Mouse (Mus musculus) hindbrain, embryonic 13.5 days (tissue): ENCODE results near the gene Rapgef5. TPM values are rescaled to one million over a fixed set of nuclear protein-coding genes. Genes with fewer than 3 reads are reported as not detected.

Experiments used
- ATAC-seq: fragments of 200-750 bp; cut with Nextera tagmentation; 2 replicates; pipeline ENCODE4 v1.8.0; 2017; ENCODE audit warnings: moderate TSS enrichment; ENCODE audit not compliant: low FRiP score
- H3K27ac ChIP-seq: fragments of 300-500 bp; sonication (generic); 2 replicates; pipeline ENCODE4 v1.5.1; 2015; ENCODE audit warnings: inconsistent platforms, mild to moderate bottlenecking, moderate library complexity
- H3K27me3 ChIP-seq: fragments of 300-500 bp; sonication (generic); 2 replicates; pipeline ENCODE4 v1.6.1; 2015; ENCODE audit warnings: mild to moderate bottlenecking, inconsistent platforms
- H3K36me3 ChIP-seq: fragments of 300-500 bp; sonication (generic); 2 replicates; pipeline ENCODE4 v1.6.1; 2015; ENCODE audit warnings: mild to moderate bottlenecking, inconsistent platforms
- H3K4me1 ChIP-seq: fragments of 300-500 bp; sonication (generic); replicated peaks from 2 replicates; pipeline ENCODE4 v1.6.1; 2015; ENCODE audit warnings: inconsistent platforms
- H3K4me2 ChIP-seq: fragments of 300-500 bp; sonication (generic); 2 replicates; pipeline ENCODE4 v1.6.1; 2015; ENCODE audit warnings: inconsistent platforms, mild to moderate bottlenecking, moderate library complexity
- H3K4me3 ChIP-seq: fragments of 300-500 bp; sonication (generic); 2 replicates; pipeline ENCODE4 v1.5.1; 2015; ENCODE audit warnings: mild to moderate bottlenecking, inconsistent platforms
- H3K9ac ChIP-seq: fragments of 300-500 bp; sonication (generic); 2 replicates; pipeline ENCODE4 v1.6.1; 2015; ENCODE audit warnings: mild to moderate bottlenecking, inconsistent platforms
- H3K9me3 ChIP-seq: fragments of 300-500 bp; sonication (generic); 2 replicates; pipeline ENCODE4 v1.6.1; 2016; ENCODE audit warnings: inconsistent platforms
- WGBS: fragments of 180-500 bp; shearing (Covaris S2); methylation state at CpG from one replicate; pipeline ENCODE4 v1.1.7; 2015; 5-methylcytosine and 5-hydroxymethylcytosine counted together
- polyA plus RNA-seq: library from polyadenylated mRNA; unstranded; fragments of >200 nt; fragmentation: Nextera tagmentation; extraction: Ambion mirVana; gene quantifications from 2 replicates; pipeline ENCODE4 v1.2.1, GENCODE M21; 2015

Rapgef5 gene
- polyA plus RNA-seq, 1 experiment from 2014 or later = 52.4 TPM

DNA sequence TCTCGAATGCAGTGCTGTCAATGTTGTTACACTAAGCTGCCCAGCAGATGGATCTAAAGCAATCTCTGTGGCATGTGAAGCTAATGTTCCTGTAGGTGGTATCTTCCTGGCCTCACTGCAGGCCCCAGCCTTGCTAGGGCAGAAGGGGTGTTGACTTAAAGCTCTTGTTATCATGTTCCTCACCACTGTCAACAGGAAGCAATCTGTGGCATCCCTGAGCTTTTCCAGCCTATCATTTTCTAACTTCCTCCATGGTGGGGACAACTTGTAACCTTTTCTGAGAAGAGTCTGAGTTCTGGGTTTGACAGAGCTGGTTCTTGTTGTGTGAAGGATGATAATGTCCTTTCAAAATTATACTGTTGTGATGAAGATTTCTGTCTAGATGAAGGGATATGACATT, 115.9 kb downstream of the Rapgef5 start:
- H3K27me3 ChIP-seq = no peaks in the 10 kb centered on the region
- no peaks in the 10 kb centered on the region for H3K36me3 ChIP-seq
- 60% methylated on average over 1 of the region's 1 CpGs for WGBS
- H3K4me2 ChIP-seq = no peak overlapping the region
- no peak overlapping the region for H3K9ac ChIP-seq
- H3K27ac ChIP-seq = no peak overlapping the region
- peaks cover 18% of the 10 kb centered on the region for H3K4me1 ChIP-seq
- H3K4me3 ChIP-seq = no peak overlapping the region
- no peak for ATAC-seq
- no peaks in the 10 kb centered on the region for H3K9me3 ChIP-seq

DNA sequence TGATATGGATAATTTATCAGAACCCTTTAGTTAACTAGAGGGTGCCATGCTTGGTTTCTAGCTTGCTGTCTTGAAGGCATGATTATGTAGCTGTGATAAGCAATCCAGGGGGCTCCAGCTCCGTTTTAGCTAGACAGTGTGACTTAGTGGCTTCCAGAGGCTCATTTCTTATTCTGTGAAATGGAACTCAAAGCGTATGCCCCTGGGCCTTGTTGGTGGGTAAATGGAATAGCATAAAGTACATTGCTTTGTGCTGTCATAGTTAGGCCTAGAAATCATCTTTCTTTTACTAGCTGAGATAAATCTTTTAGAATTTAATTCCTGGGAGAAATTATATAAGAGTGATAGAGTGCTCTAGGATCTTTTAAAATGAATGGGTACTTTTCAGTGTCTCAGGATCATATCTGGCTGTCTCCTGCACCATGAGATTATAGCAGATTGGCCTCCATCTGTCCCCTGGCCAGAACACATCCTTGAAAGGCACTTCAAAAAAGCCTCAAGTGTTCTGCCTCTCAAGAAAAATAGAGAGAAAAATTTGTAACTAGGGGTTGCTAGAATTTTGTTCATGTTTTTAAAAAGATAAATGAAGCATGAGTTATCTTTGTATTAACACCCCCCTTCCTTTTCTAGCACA, 120.0 kb downstream of the Rapgef5 start:
- H3K36me3 ChIP-seq = no peaks in the 10 kb centered on the region
- WGBS = 46% methylated on average over 2 of the region's 2 CpGs
- H3K4me2 ChIP-seq = no peak overlapping the region
- H3K27me3 ChIP-seq = no peaks in the 10 kb centered on the region
- H3K27ac ChIP-seq = peak overlapping the region; percentile 62
- ATAC-seq = no peak
- no peaks in the 10 kb centered on the region for H3K9me3 ChIP-seq
- no peak overlapping the region for H3K4me3 ChIP-seq
- H3K4me1 ChIP-seq = peaks cover 11% of the 10 kb centered on the region
- no peak overlapping the region for H3K9ac ChIP-seq

DNA sequence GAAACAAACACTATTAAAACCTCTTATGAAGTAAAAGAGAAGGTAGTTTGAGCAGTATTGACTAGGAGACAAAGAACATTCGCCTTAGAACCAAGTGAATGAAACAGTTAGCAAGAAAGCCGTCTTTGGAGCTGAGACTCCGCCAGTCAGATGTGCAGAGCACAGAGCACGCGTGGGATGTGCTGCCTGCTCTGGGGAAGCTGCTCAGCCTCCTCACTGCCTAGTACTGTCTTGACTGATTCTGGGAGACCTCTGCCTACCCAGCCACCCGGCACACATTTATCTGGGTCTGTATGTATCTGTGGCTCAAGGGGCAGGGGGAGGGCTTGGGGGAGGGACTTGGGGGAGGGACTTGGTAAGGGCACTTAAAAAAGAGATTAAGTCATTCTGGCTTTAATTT, 120.7 kb downstream of the Rapgef5 start:
- 67% methylated on average over 6 of the region's 6 CpGs for WGBS
- peaks cover 11% of the 10 kb centered on the region for H3K4me1 ChIP-seq
- peak overlapping the region; percentile 66 for H3K27ac ChIP-seq
- H3K4me2 ChIP-seq = no peak overlapping the region
- ATAC-seq = no peak
- H3K27me3 ChIP-seq = no peaks in the 10 kb centered on the region
- no peaks in the 10 kb centered on the region for H3K36me3 ChIP-seq
- no peak overlapping the region for H3K9ac ChIP-seq
- no peaks in the 10 kb centered on the region for H3K9me3 ChIP-seq
- no peak overlapping the region for H3K4me3 ChIP-seq

DNA sequence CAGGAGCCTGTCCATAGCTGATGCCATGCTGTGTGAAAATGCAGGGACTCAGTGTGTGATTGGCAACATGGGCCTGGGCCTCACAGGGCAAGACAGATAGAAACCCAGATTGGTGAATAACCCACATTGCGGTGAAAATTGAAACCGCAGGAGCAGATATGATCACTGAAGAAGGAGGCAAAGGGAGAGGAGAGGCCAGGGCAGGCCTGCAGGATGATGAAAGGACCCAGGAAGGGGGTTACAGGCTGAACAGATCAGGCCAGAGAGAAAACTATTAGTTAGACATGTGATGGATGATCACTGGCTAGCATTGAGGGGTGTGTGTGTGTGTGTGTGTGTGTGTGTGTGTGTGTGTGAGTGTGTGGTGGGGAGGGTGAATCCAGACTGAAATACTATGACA, 122.6 kb downstream of the Rapgef5 start:
- Histone ChIP-seq H3K4me3 (no peak overlapping the region), H3K27me3 (no peaks in the 10 kb centered on the region), H3K4me2 (no peak overlapping the region), H3K9me3 (no peaks in the 10 kb centered on the region), H3K4me1 (peaks cover 11% of the 10 kb centered on the region), H3K36me3 (no peaks in the 10 kb centered on the region), H3K27ac (peak overlapping the region; percentile 41; the same call in 1 of the 2 replicates), H3K9ac (no peak overlapping the region)
- WGBS = 74% methylated on average over 2 of the region's 2 CpGs
- no peak for ATAC-seq

DNA sequence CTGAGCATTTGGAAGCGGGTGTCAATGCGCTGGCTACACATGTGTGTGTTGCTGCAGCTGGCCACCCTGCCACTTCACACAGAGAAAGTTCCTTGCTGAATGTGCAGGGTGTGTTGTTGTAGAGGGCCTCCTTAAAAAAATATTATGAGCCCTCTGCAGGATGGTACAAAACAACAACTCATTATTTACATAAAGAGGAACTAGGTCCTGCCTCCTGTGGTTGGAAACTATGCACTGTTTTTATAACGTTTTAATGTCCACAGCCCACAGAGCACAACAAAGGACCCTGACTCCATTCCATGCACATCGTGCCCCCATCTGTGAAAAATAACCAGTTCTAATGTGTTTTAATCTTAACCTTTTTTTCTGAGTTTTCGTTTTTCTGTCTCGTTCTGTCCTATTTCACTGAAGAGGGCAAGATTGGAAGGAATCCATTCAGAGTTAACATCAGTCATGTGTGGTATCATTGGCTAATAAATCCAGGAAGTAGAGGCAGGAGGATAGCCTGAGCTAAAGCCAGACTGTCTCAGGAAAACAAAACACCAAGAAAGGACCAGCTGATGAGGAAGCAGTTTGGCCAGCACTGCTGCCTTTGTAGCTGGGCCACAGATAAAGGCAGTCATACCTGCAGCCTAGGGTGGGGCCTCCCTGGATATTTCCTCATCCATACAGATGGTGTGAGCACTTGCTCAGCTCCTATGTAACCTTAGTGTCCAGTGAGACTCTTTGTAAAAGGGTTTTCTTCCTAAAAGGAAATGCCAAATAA, 123.3 kb downstream of the Rapgef5 start:
- no peaks in the 10 kb centered on the region for H3K36me3 ChIP-seq
- H3K4me3 ChIP-seq = no peak overlapping the region
- H3K4me1 ChIP-seq = peaks cover 11% of the 10 kb centered on the region
- H3K27ac ChIP-seq = peak overlapping the region; percentile 41; the same call in 1 of the 2 replicates
- no peak overlapping the region for H3K9ac ChIP-seq
- ATAC-seq = no peak
- no peak overlapping the region for H3K4me2 ChIP-seq
- no peaks in the 10 kb centered on the region for H3K27me3 ChIP-seq
- H3K9me3 ChIP-seq = no peaks in the 10 kb centered on the region
- WGBS = 69% methylated on average over 6 of the region's 6 CpGs

DNA sequence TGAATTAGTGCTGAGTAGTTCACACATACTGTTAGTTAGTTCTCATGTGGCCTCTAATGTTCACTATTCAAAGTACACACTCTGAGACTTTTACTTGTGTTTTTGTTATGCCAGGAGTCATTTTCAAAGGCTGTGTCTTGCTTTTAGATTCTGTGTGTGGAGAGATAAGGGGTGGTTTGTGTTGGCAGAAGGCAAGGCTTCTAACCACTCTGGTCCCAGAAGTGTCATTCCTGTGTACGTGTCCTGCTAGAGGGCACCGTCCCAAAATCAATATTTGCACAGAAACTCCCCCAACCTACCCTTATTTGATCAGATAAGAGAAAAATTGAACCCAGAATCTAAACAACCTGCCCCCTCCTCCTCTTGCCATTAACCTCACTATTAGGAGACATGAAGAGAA, 126.2 kb downstream of the Rapgef5 start:
- H3K4me3 ChIP-seq = no peak overlapping the region
- H3K9ac ChIP-seq = no peak overlapping the region
- no peak overlapping the region for H3K27ac ChIP-seq
- peaks cover 8% of the 10 kb centered on the region for H3K4me1 ChIP-seq
- WGBS = 66% methylated on average over 2 of the region's 2 CpGs
- H3K36me3 ChIP-seq = no peaks in the 10 kb centered on the region
- no peak overlapping the region for H3K4me2 ChIP-seq
- no peak for ATAC-seq
- H3K9me3 ChIP-seq = no peaks in the 10 kb centered on the region
- H3K27me3 ChIP-seq = no peaks in the 10 kb centered on the region

DNA sequence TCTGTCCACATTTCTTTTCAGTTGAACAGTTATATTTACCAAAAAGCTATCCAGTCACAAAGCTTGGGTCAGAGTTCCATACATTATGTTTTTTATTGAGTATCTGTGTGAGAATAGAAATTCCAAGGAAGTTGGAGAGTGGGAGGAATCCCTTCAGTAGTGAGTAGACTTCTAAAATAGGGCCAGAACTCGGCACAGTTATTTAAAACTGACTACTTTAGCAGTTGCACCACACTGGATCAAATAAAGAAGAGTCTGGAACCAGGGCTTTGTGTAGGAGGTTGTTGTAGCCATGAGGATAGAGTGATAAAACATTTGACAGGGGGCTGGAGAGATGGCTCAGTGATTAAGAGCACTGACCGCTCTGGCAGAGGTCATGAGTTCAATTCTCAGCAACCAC, 129.5 kb downstream of the Rapgef5 start:
- Histone ChIP-seq H3K4me3 (no peak overlapping the region), H3K27ac (no peak overlapping the region), H3K4me2 (no peak overlapping the region), H3K4me1 (peaks cover 5% of the 10 kb centered on the region; the same call in 1 of the 2 replicates), H3K36me3 (no peaks in the 10 kb centered on the region), H3K9me3 (no peaks in the 10 kb centered on the region), H3K9ac (no peak overlapping the region), H3K27me3 (no peaks in the 10 kb centered on the region)
- no peak for ATAC-seq
- 84% methylated on average over 2 of the region's 2 CpGs for WGBS

DNA sequence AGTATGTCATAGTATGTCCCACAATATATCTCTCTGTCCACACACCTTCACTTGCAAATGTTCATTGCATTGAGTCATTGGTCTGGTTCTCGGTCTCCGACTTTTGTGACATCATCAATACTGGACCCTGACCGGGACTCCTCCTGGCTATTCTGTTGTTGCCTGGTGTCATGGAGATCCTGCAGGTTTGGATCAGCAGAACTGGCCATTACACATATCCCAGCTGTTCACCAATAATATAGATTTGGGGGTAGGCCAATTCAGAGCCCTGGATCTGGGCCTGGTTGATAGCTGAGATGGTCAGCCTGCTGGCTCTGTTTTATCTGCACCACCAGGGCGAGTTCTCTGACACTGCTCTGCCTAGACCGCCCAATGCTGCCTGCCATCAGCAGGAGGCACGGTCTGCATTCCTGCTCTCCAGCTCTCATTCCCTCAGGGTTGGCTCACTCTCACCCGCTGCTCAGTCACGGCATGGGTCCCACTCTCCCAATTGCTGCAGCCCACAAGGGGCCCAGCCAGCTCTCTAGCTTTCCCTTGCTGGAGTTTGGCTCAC, 137.7 kb downstream of the Rapgef5 start:
- WGBS = 85% methylated on average over 8 of the region's 8 CpGs
- no peak for ATAC-seq
- 0 out of 2 replicates have a peak, but pooled peaks cover 3% of the 10 kb centered on the region for H3K36me3 ChIP-seq

DNA sequence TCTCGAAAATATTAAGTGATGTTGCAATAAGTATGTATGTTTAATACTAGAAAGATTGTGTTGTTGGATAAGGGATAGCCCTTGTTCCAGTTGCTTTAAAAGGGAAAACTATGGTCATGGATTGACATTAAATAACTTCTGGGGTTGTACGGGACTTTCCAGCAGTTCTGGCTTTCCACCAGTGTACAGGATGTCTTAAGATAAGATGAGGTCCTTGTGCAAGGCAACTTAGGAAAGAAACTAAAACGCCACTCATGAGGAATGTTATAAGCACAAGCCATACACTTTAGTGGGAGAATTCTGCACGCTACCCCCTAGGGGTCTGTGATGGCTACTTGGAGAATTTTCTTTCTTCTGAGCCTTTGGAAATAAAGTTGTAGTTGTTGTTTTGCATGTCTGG, 140.7 kb downstream of the Rapgef5 start:
- no peak overlapping the region for H3K9ac ChIP-seq
- H3K27ac ChIP-seq = no peak overlapping the region
- ATAC-seq = no peak
- H3K4me3 ChIP-seq = no peak overlapping the region
- H3K4me2 ChIP-seq = no peak overlapping the region
- H3K27me3 ChIP-seq = no peaks in the 10 kb centered on the region
- H3K36me3 ChIP-seq = 0 out of 2 replicates have a peak, but pooled peaks cover 3% of the 10 kb centered on the region
- peaks cover 4% of the 10 kb centered on the region; the same call in 1 of the 2 replicates for H3K4me1 ChIP-seq
- WGBS = 77% methylated on average over 4 of the region's 4 CpGs
- H3K9me3 ChIP-seq = no peaks in the 10 kb centered on the region

More for the DNA sequence above, 137.7 kb downstream of the Rapgef5 start:
- Histone ChIP-seq H3K4me2 (no peak overlapping the region), H3K27ac (no peak overlapping the region), H3K4me1 (peaks cover 8% of the 10 kb centered on the region), H3K9me3 (no peaks in the 10 kb centered on the region), H3K9ac (no peak overlapping the region), H3K27me3 (no peaks in the 10 kb centered on the region), H3K4me3 (no peak overlapping the region)

DNA sequence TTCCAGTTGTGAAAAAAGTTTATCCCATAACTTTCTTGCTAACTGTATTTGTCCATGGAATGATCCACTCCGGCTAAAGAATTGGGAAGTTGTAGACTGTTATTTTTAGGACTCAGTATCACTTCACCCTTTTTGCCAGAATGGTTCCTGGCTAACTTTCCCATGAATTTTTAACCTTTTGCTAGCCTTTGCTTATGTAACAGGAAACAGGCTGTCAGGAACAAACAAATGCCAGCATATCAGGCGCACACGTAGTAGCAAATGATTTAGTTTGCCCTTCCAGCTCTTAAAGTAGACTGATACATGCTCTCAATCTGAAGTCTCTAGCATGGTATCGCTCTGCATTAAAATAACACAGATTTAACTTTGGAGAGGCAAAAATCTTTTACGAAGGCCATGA, 141.5 kb downstream of the Rapgef5 start:
- no peak for ATAC-seq
- Histone ChIP-seq H3K36me3 (0 out of 2 replicates have a peak, but pooled peaks cover 3% of the 10 kb centered on the region), H3K27me3 (no peaks in the 10 kb centered on the region), H3K4me1 (peaks cover 4% of the 10 kb centered on the region; the same call in 1 of the 2 replicates), H3K4me2 (no peak overlapping the region), H3K4me3 (no peak overlapping the region), H3K27ac (no peak overlapping the region), H3K9me3 (no peaks in the 10 kb centered on the region), H3K9ac (no peak overlapping the region)
- WGBS = 88% methylated on average over 5 of the region's 5 CpGs

DNA sequence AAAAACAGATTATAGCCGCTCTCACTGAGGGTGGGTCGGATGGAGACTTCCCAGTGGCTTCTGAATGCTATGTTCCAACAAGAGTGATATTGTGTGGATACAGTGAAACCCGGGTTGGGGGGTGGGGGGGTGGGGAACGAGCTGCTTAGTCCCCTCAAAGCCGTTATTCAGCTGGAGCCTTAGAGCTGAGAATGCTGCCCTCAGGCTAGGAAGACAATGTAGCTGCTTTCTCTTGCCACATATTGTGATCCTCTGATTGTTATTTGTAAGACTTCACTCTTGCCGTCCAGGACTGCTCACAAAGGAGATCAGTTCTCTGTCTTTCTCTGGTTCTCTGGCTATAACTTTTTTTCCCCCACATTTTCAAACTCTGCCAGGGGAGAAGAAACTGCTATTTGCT, 142.5 kb downstream of the Rapgef5 start:
- Histone ChIP-seq H3K9ac (no peak overlapping the region), H3K27ac (no peak overlapping the region), H3K27me3 (no peaks in the 10 kb centered on the region), H3K4me1 (peaks cover 4% of the 10 kb centered on the region; the same call in 1 of the 2 replicates), H3K9me3 (no peaks in the 10 kb centered on the region), H3K4me2 (no peak overlapping the region), H3K4me3 (no peak overlapping the region), H3K36me3 (0 out of 2 replicates have a peak, but pooled peaks cover 3% of the 10 kb centered on the region)
- no peak for ATAC-seq
- 25% methylated on average over 6 of the region's 6 CpGs for WGBS

DNA sequence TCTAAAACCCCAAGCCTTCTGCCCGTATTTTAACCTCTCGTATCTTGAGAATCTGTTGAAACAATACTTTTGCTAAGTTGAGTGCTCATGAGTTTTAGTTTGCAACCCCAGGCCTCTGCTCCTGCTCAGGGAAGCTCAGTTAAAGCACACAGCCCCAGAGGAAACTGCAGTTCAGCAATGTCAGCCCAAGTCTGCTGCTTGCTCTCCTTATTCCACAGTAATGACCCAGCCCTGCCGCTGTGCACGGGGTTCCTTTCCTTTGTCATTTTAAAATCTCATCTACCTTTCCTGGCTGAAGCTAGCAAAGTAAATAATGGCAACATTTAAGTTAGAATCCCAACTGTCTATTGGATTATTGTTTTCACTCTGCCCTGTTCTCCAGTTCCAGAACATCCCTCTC, 144.1 kb downstream of the Rapgef5 start:
- Histone ChIP-seq H3K4me1 (peaks cover 4% of the 10 kb centered on the region; the same call in 1 of the 2 replicates), H3K4me3 (no peak overlapping the region), H3K36me3 (no peaks in the 10 kb centered on the region), H3K4me2 (no peak overlapping the region), H3K27me3 (no peaks in the 10 kb centered on the region), H3K9me3 (no peaks in the 10 kb centered on the region), H3K27ac (no peak overlapping the region), H3K9ac (no peak overlapping the region)
- ATAC-seq = no peak
- 40% methylated on average over 4 of the region's 4 CpGs for WGBS
